Comparison of ENCODE assay signal across 10 mouse cellular contexts in genomic region chr10:7673673-7674072, GRCm38 (mm10). TPM values are rescaled to one million over a fixed set of nuclear protein-coding genes. Genes with fewer than 3 reads are reported as not detected.
A peak's percentile ranks its signal among the peaks of the same experiment; 100 is the strongest.
DNase-seq lines count a peak whose midpoint lies in the region; ATAC-seq and TF ChIP-seq lines count a peak whose summit lies in the region.
"Had no signal": no experiment of that assay in that cellular context is flagged by ENCODE, and none has a peak within 500 bp of the region (broad histone marks: within the 10 kb centered on the region; RNA-seq: fewer than 3 reads in every experiment).

No protein-coding gene starts in this region.

- H3K4me2 ChIP-seq in kidney, postnatal 0 days (ENCODE audit: low read length), result no peak overlapping the region
- H3K4me2 ChIP-seq in kidney, embryonic 14.5 days (replicated peaks; ENCODE audit: low read depth, low read length), result no peak overlapping the region
- H3K4me2 ChIP-seq: embryonic facial prominence, embryonic 15.5 days; lung, embryonic 15.5 days had no signal

- peak; percentile 56 for DNase-seq in kidney, postnatal 0 days (ENCODE audit: low spot score)
- DNase-seq in NIH3T3 (ENCODE audit: low read depth), result peak; percentile 46
- peak; percentile 12 for DNase-seq in forelimb bud, embryonic 11.5 days (ENCODE audit: low read depth, low spot score)
- DNase-seq in lung, postnatal 25 days (ENCODE audit: low spot score), result peak; percentile 35
- DNase-seq in layer of hippocampus, postnatal 36 days, result no peak
- no peak for DNase-seq in right cerebral cortex, postnatal 14 days
- DNase-seq in left cerebral cortex, adult 8-10 months (ENCODE audit: low spot score in 2 of 2), result no peak

- 0 out of 2 replicates have a peak, but pooled peaks cover 8% of the 10 kb centered on the region for H3K36me3 ChIP-seq in kidney, postnatal 0 days (ENCODE audit: insufficient read depth, low read length)
- peaks cover 73% of the 10 kb centered on the region for H3K36me3 ChIP-seq in kidney, embryonic 14.5 days (ENCODE audit: control insufficient read depth, insufficient read depth, low read length)

- no peaks in the 10 kb centered on the region for H3K4me1 ChIP-seq in kidney, postnatal 0 days (replicated peaks; ENCODE audit: insufficient read depth, low read length)
- H3K4me1 ChIP-seq in kidney, embryonic 14.5 days (ENCODE audit: control insufficient read depth, insufficient read depth, low read length), result no peaks in the 10 kb centered on the region

- no peaks in the 10 kb centered on the region for H3K27me3 ChIP-seq in kidney, postnatal 0 days (ENCODE audit: insufficient read depth, low read length)
- H3K27me3 ChIP-seq in kidney, embryonic 14.5 days (ENCODE audit: control insufficient read depth, insufficient read depth, low read length), result no peaks in the 10 kb centered on the region
- H3K27me3 ChIP-seq: embryonic facial prominence, embryonic 15.5 days; lung, embryonic 15.5 days had no signal

- H3K4me3 ChIP-seq in kidney, postnatal 0 days (replicated peaks; ENCODE audit: low read depth, low read length), result no peak overlapping the region
- no peak overlapping the region for H3K4me3 ChIP-seq in kidney, embryonic 14.5 days (ENCODE audit: low read length)
- H3K4me3 ChIP-seq: embryonic facial prominence, embryonic 15.5 days; lung, embryonic 15.5 days had no signal

- TF ChIP-seq CTCF in kidney, postnatal 0 days (IDR thresholded peaks at IDR 0.05; ENCODE audit: low read depth), result peak; percentile 60

- H3K9me3 ChIP-seq in kidney, postnatal 0 days (replicated peaks; ENCODE audit: low read length), result no peaks in the 10 kb centered on the region
- H3K9me3 ChIP-seq in kidney, embryonic 14.5 days (ENCODE audit: control insufficient read depth, low read length), result no peaks in the 10 kb centered on the region
- H3K9me3 ChIP-seq: embryonic facial prominence, embryonic 15.5 days; lung, embryonic 15.5 days had no signal

- H3K27ac ChIP-seq in kidney, postnatal 0 days, result no peak overlapping the region
- H3K27ac ChIP-seq in kidney, embryonic 14.5 days (ENCODE audit: low read depth, low read length), result no peak overlapping the region
- H3K27ac ChIP-seq: embryonic facial prominence, embryonic 15.5 days; lung, embryonic 15.5 days had no signal

- no peak for ATAC-seq in kidney, postnatal 0 days (replicated peaks; ENCODE audit: low FRiP score, low read depth)
- ATAC-seq in kidney, embryonic 14.5 days (ENCODE audit: low FRiP score, low TSS enrichment), result no peak

- no peak overlapping the region for H3K9ac ChIP-seq in kidney, postnatal 0 days (ENCODE audit: low read depth, low read length)
- H3K9ac ChIP-seq in kidney, embryonic 14.5 days (ENCODE audit: low read depth, low read length), result no peak overlapping the region
- H3K9ac ChIP-seq: embryonic facial prominence, embryonic 15.5 days; lung, embryonic 15.5 days had no signal

- WGBS in kidney, postnatal 0 days, result 74% methylated on average over 1 of the region's 1 CpGs
- WGBS in kidney, embryonic 14.5 days, result 70% methylated on average over 1 of the region's 1 CpGs

RNA-seq across cellular contexts. Expression of gene Nup43, which starts 6.4 kb away (rescaled TPM):
- 32.7 and 36.1 TPM in 2 replicates for polyA plus RNA-seq in kidney, postnatal 0 days (2015; fragmentation: Nextera tagmentation; extraction: Ambion mirVana)
- 70.1 and 71.3 TPM in 2 replicates for polyA plus RNA-seq in kidney, embryonic 14.5 days (2014; fragmentation: Nextera tagmentation; extraction: Ambion mirVana)
- total RNA-seq in layer of hippocampus, postnatal 36 days (2021), result 1 to 10 TPM; 5.3 to 5.4 TPM
- total RNA-seq in left cerebral cortex, adult 8-10 months (2022), result 1 to 10 TPM; 6.3 to 7.3 (median 6.9) TPM

RNA-seq across cellular contexts. Expression of gene Pcmt1, which starts 7.3 kb away (rescaled TPM):
- 94.2 and 106 TPM in 2 replicates for polyA plus RNA-seq in kidney, postnatal 0 days (2015; fragmentation: Nextera tagmentation; extraction: Ambion mirVana)
- 109 TPM in 2 replicates for polyA plus RNA-seq in kidney, embryonic 14.5 days (2014; fragmentation: Nextera tagmentation; extraction: Ambion mirVana)
- total RNA-seq in layer of hippocampus, postnatal 36 days (2021), result 100 to 1,000 TPM; 159 to 166 TPM
- 100 to 1,000 TPM; 193 to 200 (median 195) TPM for total RNA-seq in left cerebral cortex, adult 8-10 months (2022)

RNA-seq across cellular contexts. Expression of gene Lats1, which starts 7.3 kb away (rescaled TPM):
- 7.3 TPM in 2 replicates for polyA plus RNA-seq in kidney, postnatal 0 days (2015; fragmentation: Nextera tagmentation; extraction: Ambion mirVana)
- polyA plus RNA-seq in kidney, embryonic 14.5 days (2014; fragmentation: Nextera tagmentation; extraction: Ambion mirVana), result 8.7 and 17.2 TPM in 2 replicates
- 10 to 100 TPM; 33.5 to 38.6 TPM for total RNA-seq in layer of hippocampus, postnatal 36 days (2021)
- total RNA-seq in left cerebral cortex, adult 8-10 months (2022), result 10 to 100 TPM; 28.9 to 33.0 (median 31.6) TPM

RNA-seq across cellular contexts. Expression of gene Katna1, which starts 52.1 kb away (rescaled TPM):
- polyA plus RNA-seq in kidney, postnatal 0 days (2015; fragmentation: Nextera tagmentation; extraction: Ambion mirVana), result 46.0 and 49.4 TPM in 2 replicates
- 49.4 and 63.7 TPM in 2 replicates for polyA plus RNA-seq in kidney, embryonic 14.5 days (2014; fragmentation: Nextera tagmentation; extraction: Ambion mirVana)
- total RNA-seq in layer of hippocampus, postnatal 36 days (2021), result 10 to 100 TPM; 15.0 to 19.1 TPM
- 10 to 100 TPM; 13.7 to 15.5 (median 14.5) TPM for total RNA-seq in left cerebral cortex, adult 8-10 months (2022)

Comparison
In these comparisons a context has a peak if more than half of its experiments do, and no peak if none do; other contexts are left out.
1. DNase-seq: peak in kidney, postnatal 0 days (single experiment), NIH3T3 (single experiment), forelimb bud, embryonic 11.5 days (single experiment) and lung, postnatal 25 days (single experiment); none in layer of hippocampus, postnatal 36 days (0 of 2), right cerebral cortex, postnatal 14 days (single experiment) and left cerebral cortex, adult 8-10 months (0 of 2).